Mouse (Mus musculus) T-helper 1 cell (primary cell): ENCODE measurements around the gene Vps52.
"Not testable (repeated sequence)": the region's sequence is repeated elsewhere in the genome, so short reads cannot be mapped to it uniquely, and the experiment has no call there.

Experiments used
- in situ Hi-C: fragments of 300-600 bp; cut with MboI, MseI; formaldehyde crosslinking; loops from one replicate; pipeline ENCODE4 v1.15.1; 2025; ENCODE audit warnings: high pct_unique_total_duplicates

Gene Vps52

DNA sequence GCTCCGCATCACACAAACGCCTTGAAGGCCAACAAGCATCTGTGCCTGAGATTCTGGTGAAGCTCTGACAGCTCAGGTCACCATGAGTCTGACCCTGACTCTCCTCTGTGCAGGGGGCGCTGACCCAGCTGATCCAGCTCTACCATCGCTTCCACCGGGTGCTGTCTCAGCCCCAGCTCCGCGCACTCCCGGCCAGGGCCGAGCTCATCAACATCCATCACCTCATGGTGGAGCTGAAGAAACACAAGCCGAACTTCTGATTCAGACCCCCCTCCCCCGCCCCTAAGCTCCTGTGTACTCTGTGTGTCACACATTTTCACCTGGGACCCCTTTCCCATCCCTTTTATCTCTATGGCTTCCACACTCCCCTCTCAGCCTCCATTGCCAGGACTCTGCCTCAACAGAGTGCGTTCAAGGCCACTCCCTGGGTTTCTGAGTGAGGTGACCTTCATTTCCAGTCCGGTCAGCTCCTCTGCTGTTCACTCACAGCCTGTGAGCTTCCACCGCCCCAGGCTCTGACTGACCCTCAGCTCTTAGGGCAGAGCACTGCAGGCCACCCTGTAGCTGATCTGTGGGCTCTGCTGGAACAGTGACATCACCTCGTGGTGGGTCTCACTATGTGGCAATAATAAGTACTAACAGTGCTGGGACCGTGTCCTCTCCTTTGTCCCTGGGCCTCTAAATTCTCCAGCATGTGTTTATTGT is 10.4 kb downstream of the Vps52 start:
- in situ Hi-C loops = no loop called here

DNA sequence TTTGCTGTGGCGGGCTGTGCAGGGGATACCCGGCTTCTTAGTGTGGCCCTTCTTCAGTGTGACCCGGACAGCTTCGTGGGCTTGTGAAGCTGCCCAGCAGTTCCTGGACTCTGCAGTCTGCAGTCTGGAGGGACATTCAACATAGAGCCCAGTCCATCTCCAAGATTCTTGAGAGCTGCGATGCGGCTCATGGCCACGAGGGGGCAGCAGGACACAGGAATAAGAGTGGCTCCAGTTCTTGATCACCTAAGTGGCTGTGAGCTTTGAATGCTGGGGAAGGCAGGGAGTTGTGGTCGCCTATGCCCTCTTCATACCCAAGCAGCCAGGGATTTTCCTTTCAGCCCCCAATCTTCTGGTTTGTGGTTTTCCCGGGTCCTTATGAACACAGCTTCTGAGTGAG is 12.9 kb downstream of the Vps52 start:
- in situ Hi-C loops = no loop called here

DNA sequence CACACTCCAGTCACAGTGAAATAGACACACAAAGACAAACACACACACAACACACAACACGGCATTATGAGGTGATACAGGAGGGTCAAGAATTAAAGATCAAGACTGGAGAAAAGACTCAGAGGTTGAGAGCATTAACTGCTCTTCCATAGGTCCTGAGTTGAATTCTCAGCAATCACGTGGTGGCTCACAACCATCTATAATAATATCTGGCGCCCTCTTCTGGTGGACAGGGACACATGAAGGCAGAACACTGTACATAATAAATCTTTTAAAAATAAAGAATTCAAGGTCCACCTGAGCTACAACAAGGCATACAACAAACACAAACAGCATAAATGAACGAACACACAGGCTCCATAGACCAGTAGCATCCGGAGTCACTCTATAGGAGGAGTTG is 13.3 kb downstream of the Vps52 start:
- in situ Hi-C loops = no loop called here

DNA sequence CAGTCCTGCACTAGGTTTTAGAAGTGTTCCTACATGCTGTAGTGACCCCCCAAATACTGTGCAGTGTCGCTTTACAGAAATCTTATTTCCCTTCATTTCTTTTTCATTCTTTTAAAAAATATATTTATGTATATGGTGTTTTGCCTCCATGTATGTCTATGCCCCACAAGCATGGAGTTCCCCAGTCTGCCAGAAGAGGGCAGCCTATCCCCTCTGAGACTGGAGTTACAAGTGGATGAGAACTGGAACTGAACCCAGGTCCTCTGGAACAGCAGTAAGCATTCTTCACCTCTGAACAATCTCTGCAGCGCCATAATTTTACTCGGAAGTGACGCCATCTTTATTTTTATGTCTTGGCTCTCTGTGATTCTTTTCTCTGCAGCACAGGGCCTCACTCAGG is 13.8 kb downstream of the Vps52 start:
- in situ Hi-C loops = no loop called here

DNA sequence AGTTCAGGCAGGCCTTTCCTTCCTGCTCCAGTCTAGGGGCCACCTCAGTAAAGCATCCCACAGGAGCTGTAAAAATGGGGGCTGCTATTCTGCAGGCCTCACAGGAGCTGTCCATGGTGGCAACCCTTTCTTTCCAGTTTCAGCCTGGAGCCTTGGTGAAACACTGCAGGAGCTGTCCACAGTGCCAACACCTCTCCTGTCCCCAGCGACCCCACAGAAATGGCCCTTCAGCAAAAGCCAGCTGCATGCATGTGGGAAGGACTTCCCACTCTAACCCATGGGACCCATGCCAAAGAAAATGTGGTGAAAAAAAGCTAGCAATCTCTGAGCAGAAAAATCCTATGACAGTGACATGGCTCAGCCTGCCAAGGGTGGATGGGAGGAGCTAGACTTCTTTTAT is 17.1 kb downstream of the Vps52 start:
- in situ Hi-C loops = loop anchor here (5.0 to 10.0 kb wide), 2 partner anchors 35 to 1588 kb away; partner anchors contain the start of gene Wiz

DNA sequence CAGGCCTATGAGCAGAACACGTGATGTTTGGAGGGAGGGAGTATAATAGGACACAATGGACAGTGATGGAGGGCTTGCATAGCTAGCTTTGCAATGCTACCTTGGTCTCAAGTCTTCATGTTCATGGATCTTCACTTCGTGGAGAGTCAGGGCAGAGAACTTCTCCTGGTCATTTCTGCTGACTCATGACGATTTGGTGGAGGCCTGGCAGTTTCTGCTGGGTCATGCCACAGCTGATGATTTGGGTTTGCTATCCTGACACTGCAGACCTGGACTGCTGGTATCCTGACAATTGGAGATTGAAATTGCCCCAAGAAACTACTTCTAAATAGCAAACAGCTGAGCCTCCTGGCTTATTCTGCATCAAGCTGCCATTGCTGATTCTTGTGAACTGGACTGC is 18.0 kb downstream of the Vps52 start:
- in situ Hi-C loops = loop anchor here (5.0 to 10.0 kb wide), 2 partner anchors 34 to 1589 kb away; partner anchors contain the start of gene Wiz

DNA sequence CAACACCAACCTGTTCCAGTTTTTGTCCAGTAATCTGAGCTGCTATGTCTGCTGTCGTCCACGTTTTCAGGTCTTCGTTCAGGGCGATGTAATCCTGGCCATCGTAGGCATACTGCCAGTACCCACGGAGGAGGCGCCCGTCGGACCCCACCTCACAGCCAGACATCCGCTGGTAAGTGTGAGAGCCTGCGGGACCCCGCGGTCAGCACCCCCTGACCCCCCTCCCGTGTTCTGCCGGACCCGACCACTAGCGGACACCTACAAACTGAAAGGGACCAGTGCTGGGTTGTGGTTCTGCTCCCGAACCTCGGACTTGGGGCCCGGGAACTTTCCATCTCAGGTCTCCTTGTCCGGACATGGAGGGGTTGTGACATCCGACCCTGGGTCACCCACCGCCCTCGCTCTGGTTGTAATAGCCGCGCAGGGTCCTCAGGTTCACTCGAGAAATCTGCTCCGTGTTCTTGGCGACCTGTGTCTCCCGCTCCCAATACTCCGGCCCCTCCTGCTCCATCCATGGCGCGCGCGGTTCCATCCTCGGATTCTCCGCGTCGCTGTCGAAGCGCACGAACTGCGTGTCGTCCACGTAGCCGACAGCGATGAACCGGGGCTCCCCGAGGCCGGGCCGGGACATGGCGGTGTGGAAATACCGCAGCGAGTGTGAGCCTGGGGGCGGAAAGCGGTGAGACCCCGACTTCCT is 22.4 kb downstream of the Vps52 start:
- in situ Hi-C loops = loop anchor here (10.0 kb wide), 1 partner anchor 1593 kb away; the partner anchor contains the start of gene Wiz

DNA sequence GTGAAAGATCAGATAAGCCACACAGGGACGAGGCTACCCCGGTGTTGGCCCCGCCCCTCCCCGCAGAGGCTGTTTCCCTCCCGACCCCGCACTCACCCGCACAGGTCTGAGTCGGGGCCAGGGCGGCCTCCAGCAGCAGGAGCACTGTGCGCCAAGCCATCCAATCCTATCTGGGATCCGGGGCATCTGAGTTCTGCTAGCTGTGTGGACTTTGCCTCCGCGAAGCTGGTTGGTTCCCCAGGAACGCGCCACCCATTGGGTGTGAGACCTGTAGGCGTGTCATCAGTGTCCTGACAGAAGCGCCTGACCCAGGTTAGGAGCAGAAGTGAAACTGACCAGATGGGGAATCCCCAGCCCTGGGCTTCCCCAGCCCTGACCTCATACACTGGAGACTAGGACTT is 23.0 kb downstream of the Vps52 start:
- in situ Hi-C loops = loop anchor here (10.0 kb wide), 1 partner anchor 1594 kb away; the partner anchor contains the start of gene Wiz

DNA sequence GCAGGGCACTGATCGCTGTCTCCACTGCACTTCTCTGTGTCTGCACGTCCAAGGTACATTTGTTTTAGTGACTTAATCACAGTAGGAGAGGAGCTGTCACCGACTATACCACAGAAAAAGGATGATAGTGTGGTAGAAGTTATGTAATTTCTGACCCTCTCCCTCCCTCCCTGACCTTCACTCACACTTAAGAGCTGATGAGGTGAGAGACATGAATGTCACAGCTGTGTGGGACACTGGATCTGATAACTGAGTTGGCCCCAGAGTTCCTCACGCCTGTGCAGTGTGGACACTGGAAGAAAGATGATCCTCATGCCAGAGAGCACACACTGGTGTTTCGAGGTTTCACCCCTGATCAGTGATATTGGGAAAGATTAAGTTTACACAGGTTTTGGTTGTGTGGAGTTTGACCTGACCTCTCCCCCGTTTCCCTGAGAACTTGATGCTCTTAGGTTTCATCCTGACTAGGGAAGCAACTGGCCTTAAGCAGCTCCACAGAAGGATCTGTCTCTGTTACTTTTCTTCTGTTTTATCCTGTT is 24.0 kb downstream of the Vps52 start:
- in situ Hi-C loops = loop anchor here (10.0 kb wide), 1 partner anchor 1595 kb away; the partner anchor contains the start of gene Wiz

DNA sequence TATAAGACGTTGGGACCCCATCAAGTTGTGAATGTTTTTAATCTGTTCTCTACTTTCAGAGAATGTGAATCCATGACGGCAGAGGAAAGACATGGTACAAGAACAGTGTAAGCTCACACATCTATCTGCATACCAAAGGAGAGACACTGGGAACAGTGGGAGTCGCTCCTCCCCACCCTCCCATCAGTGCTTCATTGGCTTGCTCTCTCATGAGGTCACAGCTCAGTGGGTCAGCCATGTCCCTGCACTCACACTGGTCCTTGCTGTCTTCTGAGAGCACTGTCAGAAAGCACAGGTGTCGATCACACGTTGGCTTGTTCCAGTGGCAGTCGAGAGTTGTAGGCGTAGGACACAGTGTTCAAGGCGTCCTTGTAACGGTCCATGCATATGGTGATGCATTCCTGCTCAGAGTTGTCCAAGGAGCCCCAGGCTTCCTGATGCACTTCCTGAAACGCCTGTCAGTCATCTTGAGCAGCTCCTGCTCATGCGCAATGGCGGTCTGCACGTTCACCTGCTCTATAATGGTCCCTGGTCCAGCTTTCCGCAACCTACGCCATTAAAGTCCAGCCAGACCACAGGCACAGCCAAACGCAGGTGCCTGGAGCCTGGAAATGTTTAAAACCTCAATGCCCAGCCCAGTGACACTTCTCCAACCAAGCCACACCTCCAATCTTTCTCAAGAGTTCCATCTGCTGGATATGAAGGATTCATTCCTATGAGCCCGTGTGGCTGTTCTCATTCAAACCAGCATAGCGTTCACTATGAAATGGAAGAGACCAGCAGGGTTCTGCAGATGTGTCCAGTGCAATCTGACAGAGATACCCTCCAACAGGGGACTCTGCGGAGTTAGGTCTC is 24.8 kb downstream of the Vps52 start:
- in situ Hi-C loops = no loop called here

DNA sequence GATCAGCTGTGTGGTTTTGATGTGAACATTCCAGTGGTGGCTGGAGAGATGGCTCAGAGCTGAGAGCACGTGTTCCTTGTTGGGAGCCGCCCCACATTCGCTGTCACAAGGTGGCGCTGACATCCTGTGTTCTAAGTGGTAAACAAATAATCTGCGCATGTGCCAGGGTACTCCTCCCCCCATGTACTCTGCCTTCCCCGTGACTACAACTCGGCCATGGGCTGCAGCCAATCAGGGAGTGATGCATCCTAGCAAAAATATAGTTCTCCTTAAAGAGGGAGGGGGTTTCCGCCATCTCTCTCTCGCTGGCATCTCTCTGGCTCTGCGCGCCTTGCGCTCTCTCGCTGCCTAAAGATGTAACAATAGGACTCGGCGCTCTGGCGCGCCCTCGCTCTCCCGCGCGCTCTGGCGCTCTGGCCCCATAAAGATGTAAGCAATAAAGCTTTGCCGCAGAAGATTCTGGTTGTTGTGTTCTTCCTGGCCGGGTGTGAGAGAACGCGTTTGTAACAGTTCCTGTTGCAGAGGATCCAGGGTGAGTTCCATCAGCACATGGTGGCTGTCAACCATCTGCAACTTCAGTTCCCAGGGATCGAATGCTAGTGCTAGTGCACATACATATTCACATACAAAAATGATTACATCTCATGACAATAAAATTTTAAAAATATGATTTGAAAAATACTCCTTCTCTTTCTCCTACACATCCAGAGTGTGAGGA is 25.7 kb downstream of the Vps52 start:
- in situ Hi-C loops = not testable (repeated sequence)

DNA sequence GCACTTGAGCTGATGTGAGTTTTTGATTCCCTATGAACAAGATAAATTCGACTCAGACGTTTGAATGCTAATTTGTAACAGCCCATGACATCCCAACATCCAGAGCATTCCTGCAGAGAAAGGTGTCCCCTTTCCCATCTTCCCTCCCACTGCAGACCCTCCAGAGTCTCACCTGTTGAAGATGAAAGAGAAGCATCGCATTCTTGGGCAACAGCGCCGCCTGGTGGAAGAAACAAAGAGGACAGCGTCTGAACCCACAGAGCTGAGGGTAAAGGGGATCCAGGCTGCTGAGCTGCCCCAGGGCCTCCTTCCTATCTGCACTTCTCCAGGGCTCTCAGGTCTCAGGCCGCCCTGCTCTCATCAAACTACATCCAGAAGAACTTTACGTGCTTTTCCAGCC is 26.5 kb downstream of the Vps52 start:
- in situ Hi-C loops = not testable (repeated sequence)

DNA sequence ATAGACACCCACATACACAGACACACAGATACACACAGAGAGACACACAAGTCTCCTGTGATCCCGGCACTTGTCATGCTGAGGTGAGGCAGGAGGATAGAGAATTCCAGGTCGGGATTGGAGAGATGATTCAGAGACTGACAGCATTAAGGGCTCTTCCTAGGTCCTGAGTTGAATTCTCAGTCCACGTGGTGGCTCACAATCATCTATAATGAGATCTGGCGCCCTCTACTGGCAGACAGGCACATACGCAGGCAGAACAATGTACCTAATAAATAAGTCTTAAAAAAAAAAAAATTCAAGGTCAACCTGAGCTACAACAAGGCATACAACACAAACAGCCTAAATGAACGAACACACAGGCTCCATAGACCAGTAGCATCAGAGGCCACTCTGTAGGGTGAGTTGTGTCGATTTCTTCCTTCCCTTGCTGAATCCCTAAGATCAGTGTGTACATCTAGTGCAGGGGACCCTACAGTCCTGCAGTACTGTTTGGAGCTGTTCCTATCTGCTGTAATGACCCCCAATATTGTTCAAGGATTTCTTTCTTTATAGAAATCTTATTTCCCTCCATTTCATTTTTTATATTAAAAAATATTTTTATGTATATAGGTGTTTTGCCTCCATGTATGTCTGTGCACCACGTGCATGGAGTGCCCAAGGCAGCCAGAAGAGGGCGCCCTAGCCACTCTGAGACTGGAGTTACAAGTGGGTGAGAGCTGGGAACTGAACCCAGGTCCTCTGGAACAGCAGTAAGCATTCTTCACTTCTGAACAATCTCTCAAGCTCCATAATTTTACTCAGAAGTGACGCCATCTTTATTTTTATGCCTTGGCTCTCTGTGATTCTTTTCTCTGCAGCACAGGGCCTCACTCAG is 36.4 kb downstream of the Vps52 start:
- in situ Hi-C loops = no loop called here

DNA sequence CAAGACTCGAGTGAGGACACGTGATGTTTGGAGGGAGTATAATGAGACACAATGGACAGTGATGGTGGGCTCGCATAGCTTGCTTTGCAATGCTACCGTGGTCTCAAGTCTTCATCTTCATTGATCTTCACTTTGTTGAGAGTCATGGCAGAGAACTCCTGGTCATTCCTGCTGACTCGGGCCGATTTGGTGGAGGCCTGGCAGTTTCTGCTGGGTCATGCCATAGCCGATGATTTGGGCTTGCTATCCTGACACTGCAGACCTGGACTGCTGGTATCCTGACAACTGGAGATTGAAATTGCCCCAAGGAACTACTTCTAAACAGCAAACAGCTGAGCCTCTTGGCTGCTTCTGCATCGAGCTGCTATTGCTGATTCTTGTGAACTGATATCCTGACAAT is 39.3 kb downstream of the Vps52 start:
- in situ Hi-C loops = loop anchor here (5.0 kb wide), 1 partner anchor 1477 kb away; the partner anchor contains the start of gene H2-Q10

DNA sequence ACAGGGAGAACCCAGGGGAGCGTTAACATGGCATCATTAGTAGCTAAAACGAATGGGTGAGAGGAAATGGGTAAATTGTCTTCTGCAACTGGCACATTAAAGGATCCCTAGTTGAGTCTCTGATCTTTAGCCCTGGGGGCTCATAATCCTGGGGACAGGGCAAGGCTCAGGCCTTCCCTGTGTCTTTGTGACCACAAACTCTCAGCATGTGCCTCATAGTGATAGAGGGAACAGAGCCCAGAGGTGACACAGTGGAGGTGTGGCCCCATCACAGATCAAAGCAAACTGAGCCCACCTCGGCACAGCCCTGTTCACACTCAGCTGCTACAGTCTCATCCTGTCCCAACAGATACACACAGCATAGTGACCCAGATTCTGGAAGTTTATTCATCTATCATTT is 40.0 kb downstream of the Vps52 start:
- in situ Hi-C loops = loop anchor here (5.0 kb wide), 1 partner anchor 1477 kb away; the partner anchor contains the start of gene H2-Q10

DNA sequence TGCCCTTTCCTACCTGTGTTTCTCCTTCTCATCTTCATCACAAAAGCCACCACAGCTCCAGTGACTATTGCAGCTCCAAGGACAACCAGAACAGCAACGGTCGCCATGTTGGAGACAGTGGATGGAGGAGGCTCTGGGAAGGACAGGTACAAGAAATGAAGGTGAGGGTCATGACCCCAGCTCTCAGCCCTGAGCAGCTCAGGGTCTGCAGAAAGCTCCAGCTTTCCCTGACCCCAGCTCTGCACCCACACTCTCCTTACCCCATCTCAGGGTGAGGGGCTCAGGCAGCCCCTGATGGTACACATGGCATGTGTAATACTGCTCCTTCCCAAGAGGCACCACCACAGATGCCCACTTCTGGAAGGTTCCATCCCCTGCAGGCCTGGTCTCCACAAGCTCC is 41.4 kb downstream of the Vps52 start:
- in situ Hi-C loops = loop anchor here (5.0 kb wide), 1 partner anchor 1475 kb away; the partner anchor contains the start of gene H2-Q10

DNA sequence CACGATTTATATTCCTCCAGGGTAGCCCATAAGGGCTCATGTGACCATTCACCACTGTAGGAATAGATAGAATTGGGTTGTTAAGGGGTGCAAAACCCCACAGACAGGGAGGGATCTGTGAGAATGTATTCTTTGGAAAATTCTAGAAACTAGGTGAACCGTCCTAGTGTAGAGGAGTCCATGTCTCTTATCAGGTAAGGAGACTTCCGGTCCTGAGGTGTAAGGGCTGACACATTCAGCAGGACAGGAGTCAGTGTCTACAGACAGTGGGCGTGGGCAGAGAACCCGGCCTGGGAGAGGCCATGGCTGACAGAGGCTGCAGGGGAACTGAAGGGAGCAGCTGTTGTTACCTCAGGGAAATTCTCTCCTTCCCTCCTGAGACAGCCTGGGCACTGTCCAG is 43.1 kb downstream of the Vps52 start:
- in situ Hi-C loops = loop anchor here (5.0 kb wide), 1 partner anchor 1474 kb away; the partner anchor contains the start of gene H2-Q10

DNA sequence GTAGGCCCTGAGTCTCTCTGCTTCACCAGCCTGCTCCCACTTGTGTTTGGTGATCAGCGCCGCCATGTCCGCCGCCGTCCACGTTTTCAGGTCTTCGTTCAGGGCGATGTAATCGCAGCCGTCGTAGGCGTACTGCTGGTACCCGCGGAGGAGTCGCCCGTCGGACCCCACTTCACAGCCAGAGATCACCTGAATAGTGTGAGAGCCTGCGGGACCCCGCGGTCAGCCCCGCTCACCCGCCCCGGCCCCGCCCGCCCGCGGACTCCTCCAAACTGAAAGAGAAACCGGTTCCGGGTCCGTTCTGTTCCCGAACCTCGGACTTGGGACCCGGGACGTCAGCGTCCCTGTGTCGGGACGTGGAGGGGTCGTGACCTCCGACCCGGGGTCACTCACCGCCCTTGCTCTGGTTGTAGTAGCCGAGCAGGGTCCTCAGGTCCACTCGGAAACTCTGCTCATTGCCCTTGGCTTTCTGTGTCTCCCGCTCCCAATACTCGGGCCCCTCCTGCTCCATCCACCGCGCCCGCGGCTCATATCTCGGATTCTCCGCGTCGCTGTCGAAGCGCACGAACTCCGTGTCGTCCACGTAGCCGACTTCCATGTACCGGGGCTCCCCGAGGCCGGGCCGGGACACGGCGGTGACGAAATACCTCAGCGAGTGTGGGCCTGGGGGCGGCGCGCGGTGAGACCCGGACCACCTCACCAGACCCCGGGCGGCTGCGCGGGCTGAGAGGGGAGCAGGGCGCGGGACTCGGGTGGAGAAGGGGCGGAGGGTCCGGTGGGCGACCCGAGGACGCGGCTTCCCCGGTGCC is 43.9 kb downstream of the Vps52 start:
- in situ Hi-C loops = loop anchor here (5.0 kb wide), 1 partner anchor 1473 kb away; the partner anchor contains the start of gene H2-Q10

DNA sequence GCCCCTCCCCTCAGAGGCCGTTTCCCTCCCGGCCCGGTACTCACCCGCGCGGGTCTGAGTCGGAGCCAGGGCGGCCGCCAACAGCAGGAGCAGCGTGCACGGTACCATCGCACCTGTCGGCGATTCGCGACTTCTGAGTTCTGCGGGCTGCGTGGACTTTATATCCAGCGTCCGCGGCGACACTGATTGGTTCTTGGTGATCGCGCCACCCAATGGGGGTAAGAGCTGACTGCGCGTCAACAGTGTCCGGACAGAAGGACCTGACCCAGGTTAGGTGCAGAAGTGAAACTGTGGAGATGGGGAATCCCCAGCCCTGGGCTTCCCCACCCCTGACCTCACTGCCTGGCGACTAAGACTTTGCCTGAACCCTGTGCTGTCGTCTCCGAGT is 44.5 kb downstream of the Vps52 start, which contains the start of gene H2-K1:
Gene H2-K1, minus strand, starts transcription at position 198 of the 388 bp plus-strand sequence.
- in situ Hi-C loops = no loop called here
